Mouse (Mus musculus): ENCODE measurements at regions not wholly inside any gene's neighbourhood (a gene's known extent, or its start where the extent isn't known, plus 50 kb on each side); places are given as distances from the start of the nearest gene placed in this dataset.

GRCm38 (mm10) chr8:112092831-112093230 is 78.0 kb upstream of the Gm6793 start:
- H3K27ac ChIP-seq (ENCODE audit: insufficient read depth, low read depth, low read length) = no peak overlapping the region
- 72% methylated on average over 3 of the region's 3 CpGs for WGBS
- H3K4me3 ChIP-seq (ENCODE audit: insufficient read depth, low read depth, low read length) = no peak overlapping the region
- 0 out of 2 replicates have a peak, but pooled peaks cover 3% of the 10 kb centered on the region for H3K4me1 ChIP-seq (ENCODE audit: control insufficient read depth, insufficient read depth, low read length)
- TF ChIP-seq CTCF (IDR thresholded peaks at IDR 0.05; ENCODE audit: insufficient read depth, low read depth, low read length) (no peak), POLR2A (IDR thresholded peaks at IDR 0.05; ENCODE audit: insufficient read depth, low read depth, low read length) (no peak)

- Histone ChIP-seq H3K4me3 (ENCODE audit: insufficient read depth, low read depth, low read length) (no peak overlapping the region), H3K4me1 (ENCODE audit: control insufficient read depth, insufficient read depth, low read length) (no peaks in the 10 kb centered on the region), H3K27ac (ENCODE audit: insufficient read depth, low read depth, low read length) (no peak overlapping the region)
- TF ChIP-seq POLR2A (IDR thresholded peaks at IDR 0.05; ENCODE audit: insufficient read depth, low read depth, low read length) = no peak
- WGBS = 79% methylated on average over 10 of the region's 10 CpGs
Measured at GRCm38 (mm10) chr8:112078621-112079020, 63.8 kb upstream of the Gm6793 start.

- 61% methylated on average over 14 of the region's 14 CpGs for WGBS
Measured at GRCm38 (mm10) chr8:112072205-112072604, 57.4 kb upstream of the Gm6793 start.

GRCm38 (mm10) chr8:112070251-112070650 is 55.4 kb upstream of the Gm6793 start:
- H3K4me3 ChIP-seq (ENCODE audit: insufficient read depth, low read depth, low read length) = no peak overlapping the region
- TF ChIP-seq POLR2A (IDR thresholded peaks at IDR 0.05; ENCODE audit: insufficient read depth, low read depth, low read length) = no peak
- no peak for TF ChIP-seq CTCF (IDR thresholded peaks at IDR 0.05; ENCODE audit: insufficient read depth, low read depth, low read length)
- H3K27ac ChIP-seq (ENCODE audit: insufficient read depth, low read depth, low read length) = no peak overlapping the region
- H3K4me1 ChIP-seq (ENCODE audit: control insufficient read depth, insufficient read depth, low read length) = no peaks in the 10 kb centered on the region
- 81% methylated on average over 8 of the region's 8 CpGs for WGBS

More at GRCm38 (mm10) chr8:112072205-112072604, 57.4 kb upstream of the Gm6793 start:
- no peaks in the 10 kb centered on the region for H3K4me1 ChIP-seq (ENCODE audit: control insufficient read depth, insufficient read depth, low read length)
- no peak overlapping the region for H3K4me3 ChIP-seq (ENCODE audit: insufficient read depth, low read depth, low read length)
- TF ChIP-seq CTCF (IDR thresholded peaks at IDR 0.05; ENCODE audit: insufficient read depth, low read depth, low read length) = no peak
- TF ChIP-seq POLR2A (IDR thresholded peaks at IDR 0.05; ENCODE audit: insufficient read depth, low read depth, low read length) = no peak
- H3K27ac ChIP-seq (ENCODE audit: insufficient read depth, low read depth, low read length) = no peak overlapping the region

All from olfactory bulb, adult 2 months (tissue).